Mouse (Mus musculus) small intestine, adult 2 months (tissue): ENCODE results near the gene Numb.

Experiments
- CTCF ChIP-seq: fragments of 200-500 bp; IDR thresholded peaks from 2 replicates; pipeline ENCODE4 v1.5.1; 2012; ENCODE audit warnings: low read depth, mild to moderate bottlenecking, control low read depth, inconsistent platforms, low read length, moderate library complexity, mixed read lengths; ENCODE audit not compliant: insufficient replicate concordance, insufficient read length; ENCODE audit errors: extremely low read depth
- POLR2A ChIP-seq: fragments of 200-500 bp; IDR thresholded peaks from 2 replicates; pipeline ENCODE4 v1.6.1; 2012; ENCODE audit warnings: low read depth, mild to moderate bottlenecking, control low read depth, inconsistent platforms, low read length, moderate library complexity

- TF ChIP-seq CTCF (no peak), POLR2A (no peak)
Measured at GRCm38 (mm10) chr12:83764519-83764918, 157.2 kb downstream of the Numb start.
